Mouse (Mus musculus) midbrain, embryonic 12.5 days (tissue): ENCODE measurements at regions not wholly inside any gene's neighbourhood (a gene's known extent, or its start where the extent isn't known, plus 50 kb on each side); places are given as distances from the start of the nearest gene placed in this dataset.
A peak's percentile ranks its signal among the peaks of the same experiment; 100 is the strongest.

ENCODE experiments used
- ATAC-seq: fragments of 200-750 bp; cut with Nextera tagmentation; 2 replicates; pipeline ENCODE4 v1.8.0; 2017; ENCODE audit warnings: low read depth, moderate TSS enrichment, moderate library complexity; ENCODE audit not compliant: low FRiP score
- H3K27ac ChIP-seq: fragments of 300-500 bp; sonication (generic); replicated peaks from 2 replicates; pipeline ENCODE4 v1.5.1; 2016; ENCODE audit warnings: mild to moderate bottlenecking
- H3K27me3 ChIP-seq: fragments of 300-500 bp; sonication (generic); 2 replicates; pipeline ENCODE4 v1.6.1; 2016; ENCODE audit warnings: mild to moderate bottlenecking
- H3K36me3 ChIP-seq: fragments of 300-500 bp; sonication (generic); 2 replicates; pipeline ENCODE4 v1.6.1; 2016
- H3K4me1 ChIP-seq: fragments of 300-500 bp; sonication (generic); 2 replicates; pipeline ENCODE4 v1.6.1; 2016
- H3K4me2 ChIP-seq: fragments of 300-500 bp; sonication (generic); replicated peaks from 2 replicates; pipeline ENCODE4 v1.6.1; 2016; ENCODE audit warnings: mild to moderate bottlenecking, moderate library complexity
- H3K4me3 ChIP-seq: fragments of 300-500 bp; sonication (generic); 2 replicates; pipeline ENCODE4 v1.5.1; 2016; ENCODE audit warnings: mild to moderate bottlenecking
- H3K9ac ChIP-seq: fragments of 300-500 bp; sonication (generic); replicated peaks from 2 replicates; pipeline ENCODE4 v1.6.1; 2016; ENCODE audit warnings: mild to moderate bottlenecking, moderate library complexity
- H3K9me3 ChIP-seq: fragments of 300-500 bp; sonication (generic); 2 replicates; pipeline ENCODE4 v1.6.1; 2016; ENCODE audit warnings: mild to moderate bottlenecking
- WGBS: fragments of 180-500 bp; shearing (Covaris S2); methylation state at CpG from one replicate; pipeline ENCODE4 v1.1.7; 2016; 5-methylcytosine and 5-hydroxymethylcytosine counted together

GRCm38 (mm10) chr16:27586307-27586706, 197.6 kb downstream of the Ccdc50 start:
- no peak overlapping the region for H3K27ac ChIP-seq
- no peaks in the 10 kb centered on the region for H3K36me3 ChIP-seq
- no peak overlapping the region for H3K4me2 ChIP-seq
- no peaks in the 10 kb centered on the region for H3K27me3 ChIP-seq
- 64% methylated on average over 7 of the region's 7 CpGs for WGBS
- no peak for ATAC-seq
- H3K4me3 ChIP-seq = no peak overlapping the region
- H3K4me1 ChIP-seq = no peaks in the 10 kb centered on the region
- no peaks in the 10 kb centered on the region for H3K9me3 ChIP-seq
- H3K9ac ChIP-seq = no peak overlapping the region

GRCm38 (mm10) chr16:27609366-27609765, 220.7 kb downstream of the Ccdc50 start:
- 90% methylated on average over 3 of the region's 3 CpGs for WGBS

GRCm38 (mm10) chr16:27641306-27641705, 252.6 kb downstream of the Ccdc50 start:
- Histone ChIP-seq H3K36me3 (no peaks in the 10 kb centered on the region), H3K9me3 (no peaks in the 10 kb centered on the region), H3K27ac (no peak overlapping the region), H3K9ac (no peak overlapping the region), H3K4me2 (no peak overlapping the region), H3K4me1 (no peaks in the 10 kb centered on the region), H3K27me3 (no peaks in the 10 kb centered on the region), H3K4me3 (no peak overlapping the region)
- WGBS = 73% methylated on average over 2 of the region's 2 CpGs
- no peak for ATAC-seq

More at GRCm38 (mm10) chr16:27609366-27609765, 220.7 kb downstream of the Ccdc50 start:
- Histone ChIP-seq H3K9ac (no peak overlapping the region), H3K4me1 (no peaks in the 10 kb centered on the region), H3K27ac (no peak overlapping the region), H3K4me3 (no peak overlapping the region), H3K4me2 (no peak overlapping the region), H3K9me3 (no peaks in the 10 kb centered on the region), H3K27me3 (no peaks in the 10 kb centered on the region), H3K36me3 (no peaks in the 10 kb centered on the region)
- no peak for ATAC-seq

- no peak overlapping the region for H3K4me3 ChIP-seq
- no peak overlapping the region for H3K9ac ChIP-seq
- H3K27ac ChIP-seq = no peak overlapping the region
- no peak overlapping the region for H3K4me2 ChIP-seq
- no peaks in the 10 kb centered on the region for H3K9me3 ChIP-seq
- no peaks in the 10 kb centered on the region for H3K27me3 ChIP-seq
- 52% methylated on average over 2 of the region's 2 CpGs for WGBS
- peak; percentile 47; the same call in 1 of the 2 replicates for ATAC-seq
- no peaks in the 10 kb centered on the region for H3K4me1 ChIP-seq
- no peaks in the 10 kb centered on the region for H3K36me3 ChIP-seq
Observed at GRCm38 (mm10) chr16:27678275-27678674, 289.6 kb downstream of the Ccdc50 start.

- no peak for ATAC-seq
- H3K27ac ChIP-seq = no peak overlapping the region
- no peak overlapping the region for H3K4me2 ChIP-seq
- H3K4me3 ChIP-seq = no peak overlapping the region
- no peaks in the 10 kb centered on the region for H3K36me3 ChIP-seq
- H3K4me1 ChIP-seq = no peaks in the 10 kb centered on the region
- WGBS = 85% methylated on average over 3 of the region's 3 CpGs
- H3K9ac ChIP-seq = no peak overlapping the region
- no peaks in the 10 kb centered on the region for H3K9me3 ChIP-seq
- no peaks in the 10 kb centered on the region for H3K27me3 ChIP-seq
Observed at GRCm38 (mm10) chr16:27682926-27683325, 294.3 kb downstream of the Ccdc50 start.

GRCm38 (mm10) chr16:27683826-27684225, 295.2 kb downstream of the Ccdc50 start:
- H3K4me2 ChIP-seq = no peak overlapping the region
- no peak for ATAC-seq
- no peak overlapping the region for H3K27ac ChIP-seq
- no peaks in the 10 kb centered on the region for H3K36me3 ChIP-seq
- H3K9me3 ChIP-seq = no peaks in the 10 kb centered on the region
- no peak overlapping the region for H3K4me3 ChIP-seq
- 74% methylated on average over 3 of the region's 3 CpGs for WGBS
- H3K27me3 ChIP-seq = no peaks in the 10 kb centered on the region
- no peak overlapping the region for H3K9ac ChIP-seq
- no peaks in the 10 kb centered on the region for H3K4me1 ChIP-seq

GRCm38 (mm10) chr16:27709946-27710345, 321.3 kb downstream of the Ccdc50 start:
- H3K9ac ChIP-seq = no peak overlapping the region
- no peaks in the 10 kb centered on the region for H3K36me3 ChIP-seq
- H3K27ac ChIP-seq = no peak overlapping the region
- H3K4me1 ChIP-seq = no peaks in the 10 kb centered on the region
- H3K4me3 ChIP-seq = no peak overlapping the region
- H3K9me3 ChIP-seq = 0 out of 2 replicates have a peak, but pooled peaks cover 3% of the 10 kb centered on the region
- no peak for ATAC-seq
- WGBS = 68% methylated on average over 5 of the region's 5 CpGs
- no peak overlapping the region for H3K4me2 ChIP-seq
- H3K27me3 ChIP-seq = no peaks in the 10 kb centered on the region

GRCm38 (mm10) chr16:27723445-27723844, 334.8 kb downstream of the Ccdc50 start:
- Histone ChIP-seq H3K4me3 (no peak overlapping the region), H3K27ac (no peak overlapping the region), H3K27me3 (no peaks in the 10 kb centered on the region), H3K9me3 (no peaks in the 10 kb centered on the region), H3K4me1 (no peaks in the 10 kb centered on the region), H3K4me2 (no peak overlapping the region), H3K36me3 (no peaks in the 10 kb centered on the region), H3K9ac (no peak overlapping the region)
- no peak for ATAC-seq
- 100% methylated on average over 2 of the region's 2 CpGs for WGBS
